Mouse (Mus musculus): Measurements from ENCODE around the gene Fcgr3. TPM values are rescaled to one million over a fixed set of nuclear protein-coding genes. Genes with fewer than 3 reads are reported as not detected.
A peak's percentile ranks its signal among the peaks of the same experiment; 100 is the strongest.

The Fcgr3 gene
- polyA plus RNA-seq, 1 experiment, result not detected

DNA sequence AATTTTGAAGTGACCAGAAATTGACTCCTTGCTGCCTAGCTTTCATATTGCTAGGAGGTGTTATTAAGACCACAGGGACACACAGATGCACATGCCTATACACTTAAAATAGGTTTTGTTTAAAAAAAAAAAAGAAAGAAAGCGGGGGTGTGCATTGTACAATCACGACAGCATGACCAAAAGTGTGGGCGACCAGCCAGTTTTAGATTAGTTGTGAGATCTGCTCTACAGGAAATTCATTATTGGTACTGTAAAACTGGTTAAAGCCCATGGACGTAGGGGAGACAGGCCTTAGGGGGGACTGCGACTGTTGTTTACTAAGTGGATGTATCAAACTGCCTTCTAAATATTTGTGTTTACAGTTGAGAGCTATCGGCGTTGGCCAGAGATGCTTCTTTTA, 24.9 kb downstream of the Fcgr3 start:
- H3K4me3 ChIP-seq (ENCODE audit: insufficient read depth, poor library complexity, severe bottlenecking), result no peak overlapping the region
- no peak overlapping the region for H3ac ChIP-seq (ENCODE audit: control insufficient read depth, insufficient read length, low read depth)
- TF ChIP-seq CTCF (IDR thresholded peaks at IDR 0.05; ENCODE audit: control insufficient read depth, insufficient read depth, insufficient read length) (no peak), USF1 (IDR thresholded peaks at IDR 0.05; ENCODE audit: low read depth) (no peak), CEBPB (IDR thresholded peaks at IDR 0.05; ENCODE audit: low read depth) (no peak), FOSL1 (IDR thresholded peaks at IDR 0.05; ENCODE audit: insufficient read depth, low read length, poor library complexity, severe bottlenecking) (no peak), MYOD1 (IDR thresholded peaks at IDR 0.05; ENCODE audit: control insufficient read depth, insufficient read length, low read depth) (no peak), MAX (IDR thresholded peaks at IDR 0.05) (no peak), MYOG (IDR thresholded peaks at IDR 0.05; ENCODE audit: control insufficient read depth, extremely low read depth, insufficient read length) (no peak)
- H3K27me3 ChIP-seq (ENCODE audit: control insufficient read depth, insufficient read depth, insufficient read length), result no peaks in the 10 kb centered on the region
- H3K79me3 ChIP-seq (ENCODE audit: low read depth), result no peaks in the 10 kb centered on the region
- no peaks in the 10 kb centered on the region for H3K79me2 ChIP-seq (ENCODE audit: control insufficient read depth, insufficient read depth)
- H3K36me3 ChIP-seq (ENCODE audit: control insufficient read depth, insufficient read depth), result no peaks in the 10 kb centered on the region

DNA sequence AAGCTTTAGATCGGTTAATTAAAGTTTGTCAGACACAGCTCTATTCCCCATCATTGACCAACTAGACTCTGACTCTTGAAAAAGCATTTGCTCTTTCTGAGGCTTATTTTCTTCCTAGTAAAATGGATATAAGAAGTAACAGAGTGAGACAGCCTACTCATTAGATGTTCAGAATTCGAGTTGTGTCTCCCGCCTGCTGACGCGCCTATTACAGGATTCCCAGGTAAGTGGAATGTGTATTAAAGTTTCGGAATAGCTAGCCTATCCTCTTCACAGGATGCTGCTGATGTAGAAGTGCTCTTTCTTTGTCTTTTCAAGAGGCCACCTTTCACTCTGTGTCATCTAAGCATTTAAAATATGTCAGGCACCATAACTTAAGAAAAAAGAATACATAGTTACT, 25.6 kb downstream of the Fcgr3 start:
- H3K4me3 ChIP-seq (ENCODE audit: insufficient read depth, poor library complexity, severe bottlenecking), result no peak overlapping the region
- TF ChIP-seq USF1 (IDR thresholded peaks at IDR 0.05; ENCODE audit: low read depth), result no peak
- TF ChIP-seq MYOG (IDR thresholded peaks at IDR 0.05; ENCODE audit: control insufficient read depth, extremely low read depth, insufficient read length), result no peak
- no peak for TF ChIP-seq FOSL1 (IDR thresholded peaks at IDR 0.05; ENCODE audit: insufficient read depth, low read length, poor library complexity, severe bottlenecking)
- no peaks in the 10 kb centered on the region for H3K36me3 ChIP-seq (ENCODE audit: control insufficient read depth, insufficient read depth)
- H3K79me2 ChIP-seq (ENCODE audit: control insufficient read depth, insufficient read depth), result no peaks in the 10 kb centered on the region
- peak overlapping the region; percentile 38 for H3ac ChIP-seq (ENCODE audit: control insufficient read depth, insufficient read length, low read depth)
- no peaks in the 10 kb centered on the region for H3K27me3 ChIP-seq (ENCODE audit: control insufficient read depth, insufficient read depth, insufficient read length)
- no peaks in the 10 kb centered on the region for H3K79me3 ChIP-seq (ENCODE audit: low read depth)

DNA sequence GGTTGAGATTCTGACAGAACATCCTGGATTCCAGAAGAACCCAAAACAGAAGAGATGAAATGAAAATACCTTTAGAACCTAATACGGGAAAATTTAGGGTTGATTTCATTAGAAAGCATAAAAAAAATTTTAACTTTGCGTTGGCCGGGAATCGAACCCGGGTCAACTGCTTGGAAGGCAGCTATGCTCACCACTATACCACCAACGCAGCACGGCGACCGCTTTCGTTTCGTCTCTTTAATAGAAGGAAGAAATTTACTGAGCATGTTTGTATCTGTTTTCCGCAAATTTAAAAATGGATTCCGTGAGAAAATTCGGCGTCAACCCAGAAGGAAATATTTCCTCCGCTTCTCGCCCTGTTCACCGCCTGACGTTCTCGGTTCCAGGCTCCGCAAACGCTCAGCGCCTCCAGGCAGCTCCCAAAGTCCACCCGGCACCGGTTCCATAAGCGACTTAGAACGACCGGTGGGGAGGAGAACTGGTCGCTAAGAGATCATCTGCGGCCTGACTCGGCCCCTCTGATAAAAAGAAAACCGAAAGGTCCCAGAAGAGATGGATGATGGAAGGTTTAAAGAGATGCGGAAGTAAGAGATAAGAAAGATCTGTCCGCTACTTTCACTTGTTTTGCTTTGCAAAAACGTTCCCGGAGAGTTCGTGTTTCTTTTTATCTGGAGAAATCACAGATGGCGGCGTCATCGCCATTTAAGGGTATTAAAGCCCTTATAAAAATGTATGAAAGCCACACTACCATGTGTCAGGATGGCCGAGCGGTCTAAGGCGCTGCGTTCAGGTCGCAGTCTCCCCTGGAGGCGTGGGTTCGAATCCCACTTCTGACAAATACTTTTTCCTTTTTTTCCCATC, 26.6 kb downstream of the Fcgr3 start:
- H3ac ChIP-seq (ENCODE audit: control insufficient read depth, insufficient read length, low read depth), result peak overlapping the region; percentile 83
- TF ChIP-seq FOSL1 (IDR thresholded peaks at IDR 0.05; ENCODE audit: insufficient read depth, low read length, poor library complexity, severe bottlenecking), result no peak
- no peak for TF ChIP-seq CEBPB (IDR thresholded peaks at IDR 0.05; ENCODE audit: low read depth)
- no peak for TF ChIP-seq MYOD1 (IDR thresholded peaks at IDR 0.05; ENCODE audit: control insufficient read depth, insufficient read length, low read depth)
- TF ChIP-seq MAX (IDR thresholded peaks at IDR 0.05), result no peak
- no peaks in the 10 kb centered on the region for H3K79me2 ChIP-seq (ENCODE audit: control insufficient read depth, insufficient read depth)

DNA sequence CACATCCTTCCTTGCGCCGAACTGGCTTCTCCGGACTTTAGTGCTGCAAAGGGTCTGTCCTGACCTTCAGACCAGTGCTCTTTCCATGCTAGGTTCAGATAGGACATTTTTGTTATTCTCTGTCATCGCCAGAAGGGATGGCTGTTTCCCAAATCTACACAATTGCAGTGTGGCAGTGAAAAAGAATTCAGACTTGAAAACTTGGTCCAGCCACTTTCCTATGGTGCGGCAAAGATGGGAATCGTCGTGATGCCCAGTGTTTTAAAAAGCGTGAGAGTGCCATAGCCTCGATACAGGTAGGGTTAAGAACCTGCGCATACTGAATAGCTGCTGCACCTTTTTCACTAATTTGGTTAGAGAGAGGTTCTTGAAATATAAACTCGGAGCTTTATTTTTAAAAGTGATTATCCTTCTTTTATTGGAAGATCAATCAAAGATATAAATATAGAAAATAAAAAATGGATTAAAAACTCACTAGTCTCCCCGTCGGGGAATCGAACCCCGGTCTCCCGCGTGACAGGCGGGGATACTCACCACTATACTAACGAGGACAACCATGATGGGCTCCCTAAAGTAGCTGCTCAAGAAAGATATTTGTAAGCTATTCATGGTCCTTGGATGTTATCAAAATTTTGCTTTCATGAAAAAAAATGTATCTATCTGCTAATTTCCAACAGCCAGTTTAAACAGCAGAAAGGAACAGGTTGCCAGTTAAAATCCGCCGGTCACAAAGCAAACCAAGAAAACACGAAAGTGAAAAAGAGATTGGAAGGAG, 28.0 kb downstream of the Fcgr3 start:
- no peaks in the 10 kb centered on the region for H3K36me3 ChIP-seq (ENCODE audit: control insufficient read depth, insufficient read depth)
- H3K27me3 ChIP-seq (ENCODE audit: control insufficient read depth, insufficient read depth, insufficient read length), result no peaks in the 10 kb centered on the region
- no peaks in the 10 kb centered on the region for H3K79me2 ChIP-seq (ENCODE audit: control insufficient read depth, insufficient read depth)
- H3K79me3 ChIP-seq (ENCODE audit: low read depth), result no peaks in the 10 kb centered on the region
- no peak for TF ChIP-seq MAX (IDR thresholded peaks at IDR 0.05)
- peak overlapping the region; percentile 91 for H3K4me3 ChIP-seq (ENCODE audit: insufficient read depth, poor library complexity, severe bottlenecking)
- peak overlapping the region; percentile 53 for H3ac ChIP-seq (ENCODE audit: control insufficient read depth, insufficient read length, low read depth)

More for the DNA sequence above, 26.6 kb downstream of the Fcgr3 start:
- no peaks in the 10 kb centered on the region for H3K27me3 ChIP-seq (ENCODE audit: control insufficient read depth, insufficient read depth, insufficient read length)
- H3K36me3 ChIP-seq (ENCODE audit: control insufficient read depth, insufficient read depth), result no peaks in the 10 kb centered on the region
- H3K79me3 ChIP-seq (ENCODE audit: low read depth), result no peaks in the 10 kb centered on the region
- peak overlapping the region; percentile 91 for H3K4me3 ChIP-seq (ENCODE audit: insufficient read depth, poor library complexity, severe bottlenecking)

DNA sequence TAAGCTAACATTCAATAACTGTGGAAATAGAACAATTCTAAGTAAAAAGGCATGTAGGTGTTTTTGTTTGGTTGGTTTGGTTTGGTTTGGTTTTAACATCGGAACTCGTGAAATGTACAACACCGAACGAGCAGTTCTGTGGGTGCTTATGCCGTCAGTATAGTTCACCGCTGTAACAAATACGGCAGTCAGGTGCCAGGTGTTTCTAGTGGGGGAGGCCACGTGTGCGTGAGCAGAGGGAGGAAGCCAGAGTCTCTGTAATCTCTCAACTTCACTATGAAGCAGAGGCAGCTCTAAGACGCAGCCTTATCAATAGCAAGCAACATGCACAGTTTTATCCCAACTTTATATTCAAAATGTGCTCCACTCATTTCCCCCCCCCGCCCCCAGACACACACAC, 29.1 kb downstream of the Fcgr3 start:
- no peaks in the 10 kb centered on the region for H3K79me2 ChIP-seq (ENCODE audit: control insufficient read depth, insufficient read depth)

DNA sequence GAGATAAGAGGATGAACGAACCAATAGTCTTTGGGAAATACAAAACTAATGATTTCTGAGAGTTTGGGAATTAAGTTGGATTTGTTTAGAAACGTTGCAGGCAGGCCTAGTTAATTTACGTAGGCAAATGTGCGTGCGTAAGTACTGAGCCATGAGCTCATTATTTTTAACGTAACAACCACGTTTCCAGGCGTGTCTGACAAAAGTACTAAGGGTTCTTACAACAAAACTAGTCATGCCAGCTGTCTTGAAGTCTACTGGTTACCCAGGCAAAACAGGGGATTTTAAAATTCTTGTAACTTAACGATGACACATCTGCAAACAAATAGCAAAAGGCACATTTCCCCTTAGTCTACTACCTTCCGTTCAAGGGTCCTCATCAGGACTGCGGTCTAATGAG, 30.5 kb downstream of the Fcgr3 start:
- no peaks in the 10 kb centered on the region for H3K36me3 ChIP-seq (ENCODE audit: control insufficient read depth, insufficient read depth)

More for the DNA sequence above, 29.1 kb downstream of the Fcgr3 start:
- TF ChIP-seq MAX (IDR thresholded peaks at IDR 0.05) (no peak), USF1 (IDR thresholded peaks at IDR 0.05; ENCODE audit: low read depth) (no peak)
- H3K4me3 ChIP-seq (ENCODE audit: insufficient read depth, poor library complexity, severe bottlenecking), result no peak overlapping the region
- no peaks in the 10 kb centered on the region for H3K27me3 ChIP-seq (ENCODE audit: control insufficient read depth, insufficient read depth, insufficient read length)
- no peak overlapping the region for H3ac ChIP-seq (ENCODE audit: control insufficient read depth, insufficient read length, low read depth)
- no peaks in the 10 kb centered on the region for H3K79me3 ChIP-seq (ENCODE audit: low read depth)
- H3K36me3 ChIP-seq (ENCODE audit: control insufficient read depth, insufficient read depth), result no peaks in the 10 kb centered on the region

More for the DNA sequence above, 30.5 kb downstream of the Fcgr3 start:
- H3K4me3 ChIP-seq (ENCODE audit: insufficient read depth, poor library complexity, severe bottlenecking), result peak overlapping the region; percentile 27
- H3ac ChIP-seq (ENCODE audit: control insufficient read depth, insufficient read length, low read depth), result no peak overlapping the region
- no peak for TF ChIP-seq MYOG (IDR thresholded peaks at IDR 0.05; ENCODE audit: control insufficient read depth, extremely low read depth, insufficient read length)
- TF ChIP-seq MAX (IDR thresholded peaks at IDR 0.05), result no peak
- no peak for TF ChIP-seq MYOD1 (IDR thresholded peaks at IDR 0.05; ENCODE audit: control insufficient read depth, insufficient read length, low read depth)
- TF ChIP-seq FOSL1 (IDR thresholded peaks at IDR 0.05; ENCODE audit: insufficient read depth, low read length, poor library complexity, severe bottlenecking), result no peak
- TF ChIP-seq USF1 (IDR thresholded peaks at IDR 0.05; ENCODE audit: low read depth), result no peak
- no peak for TF ChIP-seq CTCF (IDR thresholded peaks at IDR 0.05; ENCODE audit: control insufficient read depth, insufficient read depth, insufficient read length)
- no peak for TF ChIP-seq CEBPB (IDR thresholded peaks at IDR 0.05; ENCODE audit: low read depth)
- H3K27me3 ChIP-seq (ENCODE audit: control insufficient read depth, insufficient read depth, insufficient read length), result no peaks in the 10 kb centered on the region
- no peaks in the 10 kb centered on the region for H3K79me2 ChIP-seq (ENCODE audit: control insufficient read depth, insufficient read depth)
- no peaks in the 10 kb centered on the region for H3K79me3 ChIP-seq (ENCODE audit: low read depth)

Measured in C2C12 (cell line).